Mouse (Mus musculus): Measurements from ENCODE around the gene Col4a4.

The Col4a4 gene

DNA sequence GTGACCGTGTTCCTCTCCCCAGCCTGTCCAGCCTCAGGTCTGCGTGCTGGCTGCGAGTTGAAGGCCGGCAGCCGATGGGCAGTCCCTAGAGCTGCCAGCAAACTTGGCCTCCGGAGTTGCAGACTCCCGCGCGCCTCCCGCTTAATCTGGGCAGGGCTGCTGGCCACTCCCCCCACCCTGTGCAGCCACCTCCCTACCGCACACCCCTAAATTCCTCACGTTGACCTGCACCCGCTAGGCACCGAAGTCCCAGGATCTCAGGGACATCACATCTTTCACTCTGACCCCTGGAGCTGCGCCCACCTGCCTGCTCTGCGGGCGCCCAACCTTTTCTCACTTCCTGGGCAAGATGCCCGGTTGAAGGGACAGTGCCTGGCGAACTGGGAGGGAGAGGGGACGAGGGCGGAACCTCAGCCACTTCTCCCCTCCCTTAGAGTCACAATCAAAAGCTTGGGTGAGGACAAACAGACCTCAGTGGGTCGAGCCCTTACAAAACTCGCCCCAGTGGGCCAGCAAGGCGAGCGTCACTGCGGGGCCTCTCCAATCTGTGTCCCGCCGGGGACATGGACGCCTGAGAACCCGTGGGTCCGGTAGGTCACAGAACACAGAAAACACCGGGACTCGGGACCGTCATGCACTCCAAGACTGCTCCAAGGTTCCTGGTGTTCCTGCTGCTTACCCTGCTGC is at the start of gene Col4a4, which contains the start of gene Col4a3:
Col4a4 (minus strand) TSS at position 137 of the 687 bp plus-strand sequence.
Col4a3 (plus strand) TSS at position 209 of the 687 bp plus-strand sequence.
- DNase-seq = no peak

GRCm38 (mm10) chr1:82636321-82636720 is 49.7 kb upstream of the Col4a4 start:
- DNase-seq = no peak

DNA sequence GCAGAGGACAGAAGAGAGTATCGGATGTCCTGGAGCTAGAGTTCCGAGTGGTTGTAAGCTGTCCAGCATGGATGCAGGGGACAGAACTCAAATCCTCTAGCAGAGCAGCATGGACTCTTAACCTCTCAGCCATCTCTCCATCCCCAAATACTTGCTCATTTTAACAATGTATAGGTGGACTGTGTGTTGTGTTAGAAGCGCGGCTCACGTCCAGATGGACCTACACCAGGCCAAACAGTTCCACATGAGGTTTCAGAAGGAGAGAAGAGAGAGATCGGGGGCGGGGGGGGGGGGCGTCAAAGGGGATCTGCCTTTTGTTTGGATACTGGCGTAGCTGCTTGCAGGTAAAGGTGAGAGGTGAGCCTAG is 48.6 kb upstream of the Col4a4 start:
- DNase-seq = no peak

GRCm38 (mm10) chr1:82634545-82635253 is 48.0 kb upstream of the Col4a4 start:
- no peak for DNase-seq

DNA sequence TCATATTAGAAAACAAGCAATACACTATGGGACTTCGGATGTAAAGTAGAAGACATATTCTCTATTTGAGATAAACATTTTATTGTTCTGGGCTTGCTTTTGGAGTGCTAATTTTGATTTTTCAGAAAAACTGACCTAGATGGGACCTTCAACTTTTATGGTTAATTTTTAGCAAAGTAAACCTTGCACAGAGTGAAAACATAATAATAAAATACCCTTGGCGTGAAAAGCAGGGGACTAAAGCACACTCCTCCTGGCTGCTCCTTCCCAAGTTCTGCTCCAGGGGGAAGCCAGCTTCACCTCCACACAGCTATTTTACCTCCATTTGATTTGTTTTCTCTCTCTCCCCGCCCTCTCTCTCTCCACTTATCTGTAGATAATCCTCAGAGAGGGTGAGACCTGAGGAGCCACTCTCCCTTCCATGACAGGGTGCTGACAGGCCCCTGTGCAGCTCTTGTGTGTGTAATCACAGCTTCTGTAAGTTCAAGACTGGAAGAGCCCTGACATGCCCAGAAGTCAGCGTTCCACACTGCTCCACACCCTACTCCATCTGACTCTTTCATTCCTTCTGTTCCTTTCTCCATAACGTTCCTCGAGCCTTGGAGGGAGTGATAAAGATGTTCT is 44.6 kb upstream of the Col4a4 start:
- no peak for DNase-seq

- no peak for DNase-seq
These were observed 42.8 kb upstream of the Col4a4 start for GRCm38 (mm10) chr1:82629495-82629894.

DNA sequence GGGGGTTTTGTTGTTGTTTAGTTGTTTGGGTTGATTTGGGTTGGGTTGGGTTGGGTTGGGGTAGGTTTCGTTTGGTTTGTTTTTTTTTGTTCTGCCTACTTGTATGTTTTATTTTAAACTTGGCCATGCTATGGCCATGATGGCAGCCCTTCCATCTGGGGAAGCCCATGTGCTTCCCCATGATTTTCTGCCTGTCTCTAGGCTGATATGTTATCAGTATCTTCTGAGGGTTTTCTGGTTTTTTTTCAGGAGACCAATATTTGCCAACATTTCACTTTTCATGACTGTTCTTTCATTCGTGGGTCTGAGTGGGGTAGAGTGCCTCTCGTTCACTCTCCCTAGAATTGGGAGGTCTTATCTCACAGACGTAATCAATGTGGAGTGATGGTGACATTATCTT is 41.0 kb upstream of the Col4a4 start:
- no peak for DNase-seq

- no peak for DNase-seq
These were observed 38.8 kb upstream of the Col4a4 start for GRCm38 (mm10) chr1:82625474-82625873.

DNA sequence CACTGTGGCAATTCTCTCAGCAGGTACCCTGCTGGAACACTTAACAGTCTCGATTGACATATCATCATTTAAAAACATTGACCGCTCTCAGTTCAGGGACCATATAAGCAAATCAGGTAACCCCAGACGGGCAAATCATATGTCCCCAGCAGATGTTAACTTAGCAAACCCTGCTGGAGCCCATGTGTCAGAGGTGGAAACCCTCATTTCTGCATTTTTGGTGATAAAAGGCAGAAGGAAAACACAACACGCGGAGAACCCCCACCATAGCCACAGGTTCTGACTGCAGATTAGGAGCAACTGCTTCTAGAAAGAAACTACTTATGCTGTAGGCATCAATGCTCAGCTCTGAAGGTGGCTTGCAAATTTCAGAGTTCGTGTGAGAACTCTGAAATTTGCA is 38.3 kb upstream of the Col4a4 start:
- DNase-seq = no peak

DNA sequence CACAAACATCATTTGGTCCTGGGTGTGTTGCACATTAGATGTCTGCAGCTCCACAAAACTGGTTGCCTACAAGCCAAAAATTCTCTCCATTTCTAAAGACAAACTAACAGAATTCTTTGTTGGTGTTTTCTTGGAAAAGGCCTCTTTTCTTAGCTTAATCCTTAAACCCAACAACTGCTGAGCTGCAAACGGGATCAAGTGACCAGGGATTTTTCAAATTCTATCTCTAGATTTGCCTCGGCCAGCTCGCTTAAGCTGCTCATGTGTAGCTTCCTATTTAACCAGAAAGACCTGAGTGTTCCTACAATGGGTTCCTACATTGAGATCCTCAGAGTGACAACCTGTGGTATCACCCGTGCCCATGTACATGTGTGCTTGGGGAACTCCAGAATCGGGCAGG is 33.3 kb upstream of the Col4a4 start:
- DNase-seq = no peak

GRCm38 (mm10) chr1:82618592-82618991 is 31.9 kb upstream of the Col4a4 start:
- DNase-seq = no peak

GRCm38 (mm10) chr1:82618001-82618400 is 31.4 kb upstream of the Col4a4 start:
- DNase-seq = no peak

DNA sequence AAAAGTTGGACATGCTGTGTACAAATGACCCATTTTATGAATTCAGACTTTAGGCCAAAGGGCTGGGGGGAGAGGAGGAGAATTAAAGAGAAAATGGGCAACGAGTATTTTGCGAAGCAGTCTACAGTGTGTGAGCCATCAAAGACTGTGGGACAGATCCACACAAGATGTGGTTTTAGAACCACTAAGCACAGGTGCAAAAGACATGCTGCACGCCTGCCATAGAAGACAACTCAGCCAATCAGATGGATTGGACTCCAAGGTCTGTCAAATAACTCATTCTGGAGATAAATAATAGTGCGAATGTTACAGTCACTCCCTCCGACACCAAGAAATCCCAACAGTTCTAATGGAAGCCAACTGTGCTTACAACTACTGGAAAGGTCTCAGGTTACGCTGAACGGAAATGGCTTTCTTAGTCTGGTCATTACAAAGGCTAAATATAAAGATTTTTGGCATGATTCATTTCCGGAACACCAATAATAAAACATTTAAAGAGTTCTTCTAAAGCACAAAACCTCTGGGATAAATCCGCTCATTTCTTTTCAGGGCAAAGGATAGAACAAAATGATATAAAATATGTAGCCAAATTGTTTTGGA is 25.5 kb upstream of the Col4a4 start:
- DNase-seq = no peak

DNA sequence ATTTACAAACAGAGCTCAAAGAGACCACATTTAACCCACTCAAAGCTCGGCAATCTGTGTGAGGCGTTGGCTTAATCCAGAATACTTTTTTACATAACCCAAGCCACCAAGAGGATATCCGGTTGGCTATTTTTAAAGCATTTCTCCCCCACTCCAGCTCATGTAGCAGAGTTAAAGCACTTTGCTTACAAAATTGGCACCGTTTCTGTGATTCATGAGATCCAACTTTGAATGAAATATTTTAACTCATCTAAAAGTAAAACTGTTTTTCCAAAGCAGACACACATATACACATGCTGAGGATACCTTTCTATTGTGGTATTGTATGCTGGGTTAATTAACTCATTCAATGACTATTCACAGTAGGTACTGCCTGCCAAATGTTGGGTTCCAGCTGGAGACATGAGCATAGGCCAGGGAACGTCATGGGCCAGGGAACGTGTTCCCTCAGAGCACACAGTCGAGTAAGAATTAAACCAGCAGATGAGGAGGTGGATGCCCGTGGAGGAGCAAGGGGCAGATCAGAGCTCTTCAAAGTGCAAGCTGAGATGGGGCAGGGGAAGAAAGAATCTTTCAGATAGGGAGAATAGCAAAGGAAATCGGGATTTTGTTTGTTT is 22.1 kb upstream of the Col4a4 start:
- no peak for DNase-seq

DNA sequence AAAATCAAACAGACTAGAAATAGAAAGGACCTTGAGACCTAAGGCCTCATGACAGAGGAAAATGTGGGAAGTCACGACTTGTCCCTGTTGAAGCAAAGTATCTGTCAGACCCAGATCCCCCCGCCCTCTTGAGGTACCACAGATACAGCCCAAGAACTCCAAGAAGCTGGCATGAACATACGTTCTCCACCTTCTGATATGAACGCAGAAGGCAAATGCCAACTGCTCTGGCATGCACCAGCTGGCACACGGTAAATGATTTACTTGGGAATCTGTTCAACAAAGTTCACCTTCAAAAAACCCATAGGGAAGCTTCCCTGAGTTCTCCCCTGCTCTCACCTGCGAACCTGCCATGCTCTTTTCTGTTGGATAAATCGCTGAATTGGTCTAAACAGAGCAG is 19.2 kb upstream of the Col4a4 start:
- no peak for DNase-seq

DNA sequence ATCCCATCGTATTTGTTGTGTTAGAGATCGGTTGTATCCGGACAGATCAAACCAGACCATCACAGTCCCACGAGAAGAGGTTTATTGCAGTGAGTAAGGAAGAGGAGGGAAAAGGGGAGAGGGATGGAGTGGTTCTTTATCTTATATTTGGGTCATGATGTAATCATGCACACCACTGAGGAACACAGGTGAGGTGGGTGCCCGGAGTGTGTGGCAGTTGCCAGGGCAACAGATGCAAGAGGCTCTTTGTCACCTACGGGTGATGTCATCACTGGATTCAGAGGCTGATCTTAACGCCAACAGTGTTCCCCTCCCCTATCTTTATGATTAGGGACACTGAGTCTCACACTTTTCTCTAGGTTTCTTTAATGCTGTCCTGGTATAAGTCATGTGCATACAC is 18.7 kb upstream of the Col4a4 start:
- DNase-seq = no peak

DNA sequence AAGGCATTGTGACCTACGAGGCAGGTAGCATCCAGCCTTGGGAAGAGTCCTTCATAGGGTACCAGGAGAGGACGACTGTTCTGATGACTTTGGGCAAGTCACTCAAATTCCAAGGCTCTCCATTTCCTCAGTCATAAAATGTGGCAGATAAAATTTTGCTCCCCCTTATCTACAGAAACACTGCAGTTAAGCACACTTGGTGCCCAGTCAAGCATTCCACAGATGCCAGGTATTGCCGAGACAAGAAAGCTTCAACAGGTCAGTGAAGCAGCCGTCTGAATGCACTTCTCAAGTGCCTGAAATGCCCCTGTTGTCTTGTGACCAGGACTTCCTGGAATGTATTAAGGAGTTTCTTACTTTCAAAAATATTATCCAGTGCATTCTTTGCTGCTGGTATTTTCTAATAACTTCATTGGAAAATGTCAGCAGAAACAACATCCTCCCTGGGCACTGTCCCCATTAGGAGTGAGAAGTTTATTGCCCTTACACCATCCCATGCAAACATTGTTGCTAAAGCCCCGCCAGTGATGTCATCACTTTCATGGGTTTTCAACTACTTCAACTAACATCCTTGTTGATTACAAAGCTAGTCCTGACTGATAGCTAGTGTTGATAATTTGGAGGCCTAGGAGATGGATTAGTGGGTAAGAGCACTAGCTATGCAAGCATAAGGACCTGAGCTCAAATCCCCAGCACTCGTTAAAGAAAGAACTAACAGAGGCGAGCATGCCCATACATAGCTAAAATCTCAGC is 16.7 kb upstream of the Col4a4 start:
- no peak for DNase-seq

DNA sequence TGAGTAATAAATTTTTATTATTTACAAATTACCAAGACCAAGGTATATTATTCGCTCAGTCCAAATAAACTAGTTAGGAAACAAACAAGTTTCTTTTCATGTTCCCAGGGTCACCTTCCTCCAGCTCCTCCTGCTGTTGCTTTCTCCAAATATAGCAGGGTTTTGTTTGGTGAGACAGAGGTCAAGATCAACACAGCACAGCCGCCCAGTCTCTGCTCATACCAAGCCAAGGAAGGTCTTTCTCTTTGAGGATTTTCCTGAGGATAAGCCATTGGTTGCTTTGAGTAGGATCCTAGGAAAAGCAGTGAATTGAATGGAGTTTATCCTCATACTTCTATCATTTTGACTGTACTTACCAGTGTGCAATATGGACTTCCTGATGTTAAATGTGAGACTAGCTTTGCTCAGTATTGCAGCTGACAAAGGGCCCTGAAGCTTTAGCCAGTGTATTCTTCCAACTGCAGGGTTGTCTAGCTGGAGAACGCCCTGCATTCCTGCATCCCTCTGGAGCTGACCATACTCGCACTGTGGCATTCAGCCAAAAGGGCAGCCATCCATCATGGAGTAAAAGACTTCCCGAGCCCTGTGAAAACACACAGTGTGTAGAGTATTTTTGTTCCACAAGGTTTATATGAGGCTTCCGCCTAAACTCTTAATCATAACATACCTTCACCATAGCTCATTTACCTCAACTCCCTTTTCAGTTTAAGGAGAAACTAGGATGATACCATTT is 10.4 kb upstream of the Col4a4 start:
- no peak for DNase-seq

DNA sequence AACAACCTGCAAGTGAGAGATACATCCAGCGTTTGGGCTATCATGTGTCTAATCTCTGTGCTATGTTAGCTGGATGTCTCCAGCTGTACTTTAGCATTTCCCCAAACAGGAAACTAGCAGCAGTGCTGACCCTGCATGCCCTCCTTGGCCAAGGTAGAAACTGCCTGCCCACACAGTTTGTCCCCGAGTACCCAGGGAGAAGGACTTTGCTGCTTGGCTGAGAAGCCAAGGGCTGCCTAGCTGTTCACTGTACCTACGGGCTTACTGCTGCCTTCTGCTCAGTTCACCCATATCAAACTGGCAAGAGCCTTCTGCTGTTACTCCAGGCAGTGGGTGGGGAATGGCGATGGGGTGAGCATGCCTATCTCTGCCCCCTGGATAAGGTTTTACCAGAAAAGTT is 3.6 kb upstream of the Col4a4 start:
- no peak for DNase-seq

DNA sequence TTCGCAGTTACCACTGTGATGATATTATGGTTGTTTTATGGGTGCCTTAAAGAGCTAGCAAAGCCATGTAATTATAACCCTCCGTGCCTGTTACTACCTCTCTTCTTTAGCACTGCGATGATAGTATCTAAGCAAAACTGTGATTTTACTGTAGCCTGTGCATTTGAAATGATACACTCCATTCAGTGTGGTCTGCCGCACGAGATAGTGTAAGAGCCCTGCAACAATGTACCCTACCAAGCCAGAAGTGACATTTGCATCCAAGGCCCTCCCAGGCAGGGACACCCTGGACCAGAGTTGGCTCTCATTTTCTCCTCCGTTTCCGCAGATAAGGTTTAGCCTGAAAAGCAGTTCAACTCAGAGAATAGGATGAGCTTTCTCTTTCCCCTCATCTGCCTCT is 668 bp downstream of the Col4a4 start:
- no peak for DNase-seq

DNA sequence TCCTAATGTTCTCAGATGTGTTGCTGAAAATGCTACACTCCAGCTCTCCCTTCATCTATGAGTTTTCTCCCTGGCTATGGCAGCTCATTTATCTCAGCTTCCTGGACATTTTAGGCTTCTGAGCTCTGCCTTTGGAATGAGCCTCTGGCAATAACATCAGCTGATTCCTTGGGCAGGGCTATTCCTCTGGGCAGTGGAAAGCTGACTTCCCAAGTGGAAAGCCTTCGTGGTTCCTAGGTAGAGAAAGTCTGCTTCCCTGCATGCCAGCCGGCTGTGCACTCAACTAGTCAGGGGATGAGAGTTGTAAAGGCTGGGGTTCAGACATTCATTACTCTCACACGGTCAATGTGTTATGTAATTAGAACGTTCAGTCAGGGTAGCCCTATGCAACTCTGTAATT is 8.3 kb downstream of the Col4a4 start:
- DNase-seq = no peak

- DNase-seq = no peak
These were observed 8.7 kb downstream of the Col4a4 start for GRCm38 (mm10) chr1:82577915-82578314.
